Mouse (Mus musculus) limb, embryonic 10.5 days (tissue): ENCODE measurements around the gene Olfr414. TPM values are rescaled to one million over a fixed set of nuclear protein-coding genes. Genes with fewer than 3 reads are reported as not detected.

Source experiments
- DNase-seq: peaks from one replicate; pipeline ENCODE4 v3.0.0-alpha.2; 2017; ENCODE audit warnings: low spot score
- H3K27ac ChIP-seq: fragments of 300-500 bp; sonication (generic); 2 replicates; pipeline ENCODE4 v1.5.1; 2016; ENCODE audit warnings: mild to moderate bottlenecking
- H3K27me3 ChIP-seq: fragments of 300-500 bp; sonication (generic); 2 replicates; pipeline ENCODE4 v1.6.1; 2016; ENCODE audit warnings: low read depth, mild to moderate bottlenecking; ENCODE audit not compliant: poor library complexity, severe bottlenecking
- H3K36me3 ChIP-seq: fragments of 300-500 bp; sonication (generic); 2 replicates; pipeline ENCODE4 v1.6.1; 2016; ENCODE audit warnings: mild to moderate bottlenecking, moderate library complexity
- H3K4me1 ChIP-seq: fragments of 300-500 bp; sonication (generic); 2 replicates; pipeline ENCODE4 v1.6.1; 2016
- H3K4me3 ChIP-seq: fragments of 300-500 bp; sonication (generic); 2 replicates; pipeline ENCODE4 v1.5.1; 2016; ENCODE audit warnings: mild to moderate bottlenecking, moderate library complexity
- H3K9me3 ChIP-seq: fragments of 300-500 bp; sonication (generic); replicated peaks from 2 replicates; pipeline ENCODE4 v1.6.1; 2016; ENCODE audit warnings: mild to moderate bottlenecking
- WGBS: fragments of 180-500 bp; shearing (Covaris S2); methylation state at CpG from one replicate; pipeline ENCODE4 v1.1.7; 2016; 5-methylcytosine and 5-hydroxymethylcytosine counted together
- polyA plus RNA-seq: library from polyadenylated mRNA; unstranded; fragments of >200 nt; fragmentation: Nextera tagmentation; extraction: Ambion mirVana; gene quantifications from 2 replicates; pipeline ENCODE4 v1.2.1, GENCODE M21; 2016

Gene Olfr414
- polyA plus RNA-seq: not detected in 2 replicates

GRCm38 (mm10) chr1:174423764-174424163, at the start of gene Olfr414:
Olfr414 (plus strand) TSS chr1:174424064.
- H3K36me3 ChIP-seq: no peaks in the 10 kb centered on the region

GRCm38 (mm10) chr1:174390746-174391145, 33.1 kb upstream of the Olfr414 start, which contains the start of gene Olfr248:
Olfr248 (plus strand) TSS chr1:174391046.
- H3K27ac ChIP-seq: no peak within 1 kb of the TSS
- WGBS: 93% methylated on average over 2 of the region's 2 CpGs
- no peak within 1 kb of the TSS for H3K4me3 ChIP-seq
- no peaks in the 10 kb centered on the region for H3K4me1 ChIP-seq
- DNase-seq: no peak
- H3K36me3 ChIP-seq: no peaks in the 10 kb centered on the region
- H3K9me3 ChIP-seq: no peaks in the 10 kb centered on the region
- H3K27me3 ChIP-seq: no peaks in the 10 kb centered on the region

More at GRCm38 (mm10) chr1:174423764-174424163, at the start of gene Olfr414:
- H3K27ac ChIP-seq: no peak within 1 kb of the TSS
- WGBS: 75% methylated on average over 1 of the region's 1 CpGs
- H3K4me3 ChIP-seq: no peak within 1 kb of the TSS
- H3K9me3 ChIP-seq: no peaks in the 10 kb centered on the region
- no peaks in the 10 kb centered on the region for H3K27me3 ChIP-seq
- no peak for DNase-seq
- H3K4me1 ChIP-seq: no peaks in the 10 kb centered on the region

GRCm38 (mm10) chr1:174422959-174423358, 905 bp upstream of the Olfr414 start:
- WGBS: 91% methylated on average over 4 of the region's 4 CpGs
- Histone ChIP-seq H3K4me3 (no peak overlapping the region), H3K9me3 (no peaks in the 10 kb centered on the region), H3K4me1 (no peaks in the 10 kb centered on the region), H3K27me3 (no peaks in the 10 kb centered on the region), H3K36me3 (no peaks in the 10 kb centered on the region), H3K27ac (no peak overlapping the region)
- DNase-seq: no peak

GRCm38 (mm10) chr1:174426180-174426986, 2.5 kb downstream of the Olfr414 start:
- Histone ChIP-seq H3K27me3 (no peaks in the 10 kb centered on the region), H3K4me1 (no peaks in the 10 kb centered on the region), H3K9me3 (no peaks in the 10 kb centered on the region), H3K27ac (no peak overlapping the region), H3K36me3 (no peaks in the 10 kb centered on the region), H3K4me3 (no peak overlapping the region)
- DNase-seq: no peak
- 54% methylated on average over 3 of the region's 3 CpGs for WGBS

- no peaks in the 10 kb centered on the region for H3K27me3 ChIP-seq
- no peak overlapping the region for H3K27ac ChIP-seq
- H3K9me3 ChIP-seq: no peaks in the 10 kb centered on the region
- 88% methylated on average over 1 of the region's 1 CpGs for WGBS
- H3K4me3 ChIP-seq: no peak overlapping the region
- H3K36me3 ChIP-seq: no peaks in the 10 kb centered on the region
- no peak for DNase-seq
- no peaks in the 10 kb centered on the region for H3K4me1 ChIP-seq
Measured at GRCm38 (mm10) chr1:174427402-174427801, 3.5 kb downstream of the Olfr414 start.

GRCm38 (mm10) chr1:174428407-174428806, 4.5 kb downstream of the Olfr414 start:
- H3K4me3 ChIP-seq: no peak overlapping the region
- no peaks in the 10 kb centered on the region for H3K27me3 ChIP-seq
- 94% methylated on average over 2 of the region's 2 CpGs for WGBS
- no peak for DNase-seq
- H3K9me3 ChIP-seq: no peaks in the 10 kb centered on the region
- H3K36me3 ChIP-seq: no peaks in the 10 kb centered on the region
- no peak overlapping the region for H3K27ac ChIP-seq
- no peaks in the 10 kb centered on the region for H3K4me1 ChIP-seq

- Histone ChIP-seq H3K9me3 (no peaks in the 10 kb centered on the region), H3K36me3 (no peaks in the 10 kb centered on the region), H3K27ac (no peak overlapping the region), H3K27me3 (no peaks in the 10 kb centered on the region), H3K4me3 (no peak overlapping the region), H3K4me1 (no peaks in the 10 kb centered on the region)
- WGBS: 40% methylated on average over 1 of the region's 1 CpGs
- DNase-seq: no peak
Measured at GRCm38 (mm10) chr1:174434121-174434520, 10.3 kb downstream of the Olfr414 start.

GRCm38 (mm10) chr1:174441782-174442181, 17.9 kb downstream of the Olfr414 start, which contains the start of gene Olfr220:
Olfr220 (plus strand) TSS chr1:174442082.
- no peak for DNase-seq
- Histone ChIP-seq H3K36me3 (no peaks in the 10 kb centered on the region), H3K9me3 (no peaks in the 10 kb centered on the region), H3K4me3 (no peak within 1 kb of the TSS), H3K27ac (no peak within 1 kb of the TSS), H3K4me1 (no peaks in the 10 kb centered on the region), H3K27me3 (no peaks in the 10 kb centered on the region)
- 71% methylated on average over 1 of the region's 1 CpGs for WGBS

GRCm38 (mm10) chr1:174455100-174455499, 31.2 kb downstream of the Olfr414 start:
- DNase-seq: no peak
- Histone ChIP-seq H3K27me3 (no peaks in the 10 kb centered on the region), H3K9me3 (no peaks in the 10 kb centered on the region), H3K4me3 (no peak overlapping the region), H3K4me1 (no peaks in the 10 kb centered on the region), H3K36me3 (no peaks in the 10 kb centered on the region), H3K27ac (no peak overlapping the region)
- WGBS: 91% methylated on average over 2 of the region's 2 CpGs

- 93% methylated on average over 3 of the region's 3 CpGs for WGBS
Measured at GRCm38 (mm10) chr1:174465385-174465784, 41.5 kb downstream of the Olfr414 start.

GRCm38 (mm10) chr1:174466240-174466639, 42.4 kb downstream of the Olfr414 start:
- 36% methylated on average over 2 of the region's 2 CpGs for WGBS
- DNase-seq: no peak
- Histone ChIP-seq H3K4me1 (no peaks in the 10 kb centered on the region), H3K27ac (no peak overlapping the region), H3K27me3 (no peaks in the 10 kb centered on the region), H3K9me3 (no peaks in the 10 kb centered on the region), H3K36me3 (no peaks in the 10 kb centered on the region), H3K4me3 (no peak overlapping the region)

More at GRCm38 (mm10) chr1:174465385-174465784, 41.5 kb downstream of the Olfr414 start:
- Histone ChIP-seq H3K9me3 (no peaks in the 10 kb centered on the region), H3K4me3 (no peak overlapping the region), H3K27ac (no peak overlapping the region), H3K4me1 (no peaks in the 10 kb centered on the region), H3K36me3 (no peaks in the 10 kb centered on the region), H3K27me3 (no peaks in the 10 kb centered on the region)
- no peak for DNase-seq

GRCm38 (mm10) chr1:174469736-174470135, 45.9 kb downstream of the Olfr414 start:
- no peaks in the 10 kb centered on the region for H3K9me3 ChIP-seq
- no peaks in the 10 kb centered on the region for H3K36me3 ChIP-seq
- WGBS: 13% methylated on average over 6 of the region's 6 CpGs
- H3K27me3 ChIP-seq: no peaks in the 10 kb centered on the region
- H3K4me3 ChIP-seq: no peak overlapping the region
- H3K27ac ChIP-seq: no peak overlapping the region
- H3K4me1 ChIP-seq: no peaks in the 10 kb centered on the region
- peak; percentile 33 for DNase-seq

GRCm38 (mm10) chr1:174482567-174482966, 58.7 kb downstream of the Olfr414 start:
- Histone ChIP-seq H3K4me1 (no peaks in the 10 kb centered on the region), H3K27me3 (no peaks in the 10 kb centered on the region), H3K36me3 (no peaks in the 10 kb centered on the region), H3K27ac (no peak overlapping the region), H3K4me3 (no peak overlapping the region), H3K9me3 (no peaks in the 10 kb centered on the region)
- no peak for DNase-seq
- WGBS: 95% methylated on average over 6 of the region's 6 CpGs
